Mouse (Mus musculus) lung, adult 18-20 months (tissue): ENCODE results near the gene Cmtm2b.
A peak's percentile ranks its signal among the peaks of the same experiment; 100 is the strongest.

ENCODE experiments used
- DNase-seq, 2 experiments: peaks; one replicate each; pipeline ENCODE4 v3.0.0; 2022; ENCODE audit warnings: mixed read lengths in 2 of 2

Cmtm2b gene

DNA sequence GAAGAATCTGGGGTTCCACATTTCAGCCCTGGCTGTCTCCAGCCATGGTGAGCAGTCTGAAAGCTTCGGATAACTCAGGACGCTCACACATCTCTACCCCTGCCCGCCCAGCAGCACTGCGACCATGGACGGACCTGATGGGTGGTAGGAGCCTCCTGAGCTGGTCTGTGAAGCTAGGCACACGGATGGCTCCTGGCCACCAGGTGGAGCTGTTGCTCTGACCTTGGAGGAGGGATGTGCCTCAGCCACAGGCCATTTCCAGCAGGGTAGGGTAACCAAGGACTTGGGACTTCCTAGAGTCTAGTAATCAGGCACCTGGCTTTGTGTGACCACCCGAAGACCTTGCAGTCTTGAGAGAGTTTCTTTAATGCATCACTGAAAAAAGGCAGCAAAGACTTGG is 21.9 kb downstream of the Cmtm2b start:
- DNase-seq = peak; percentile 82 to 87

GRCm38 (mm10) chr8:104344622-104345021 is 22.6 kb downstream of the Cmtm2b start:
- DNase-seq = no peak

GRCm38 (mm10) chr8:104346706-104347105 is 24.7 kb downstream of the Cmtm2b start:
- no peak for DNase-seq

DNA sequence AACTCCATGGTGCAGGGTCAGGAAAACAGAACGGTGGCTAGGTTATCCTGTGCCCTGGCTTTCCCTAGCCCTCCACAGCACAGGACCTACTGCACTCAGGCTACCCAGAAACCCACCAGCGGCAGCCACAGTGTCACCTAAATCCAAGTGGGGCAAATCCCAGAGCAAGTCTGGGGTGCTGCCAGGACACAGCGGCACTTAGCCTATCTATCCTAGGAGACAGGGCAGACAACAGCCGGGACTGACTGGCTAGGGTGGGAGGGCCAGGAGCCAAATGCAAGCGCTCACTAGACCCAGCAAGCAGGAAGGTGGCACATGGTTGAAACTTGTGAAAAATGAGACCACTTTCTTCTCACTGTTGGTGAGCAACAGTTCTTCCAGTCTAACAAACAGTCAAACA is 26.9 kb downstream of the Cmtm2b start:
- DNase-seq = no peak

- no peak for DNase-seq
Observed at GRCm38 (mm10) chr8:104350047-104350446, 28.0 kb downstream of the Cmtm2b start.

GRCm38 (mm10) chr8:104353186-104353585 is 31.2 kb downstream of the Cmtm2b start:
- no peak for DNase-seq

DNA sequence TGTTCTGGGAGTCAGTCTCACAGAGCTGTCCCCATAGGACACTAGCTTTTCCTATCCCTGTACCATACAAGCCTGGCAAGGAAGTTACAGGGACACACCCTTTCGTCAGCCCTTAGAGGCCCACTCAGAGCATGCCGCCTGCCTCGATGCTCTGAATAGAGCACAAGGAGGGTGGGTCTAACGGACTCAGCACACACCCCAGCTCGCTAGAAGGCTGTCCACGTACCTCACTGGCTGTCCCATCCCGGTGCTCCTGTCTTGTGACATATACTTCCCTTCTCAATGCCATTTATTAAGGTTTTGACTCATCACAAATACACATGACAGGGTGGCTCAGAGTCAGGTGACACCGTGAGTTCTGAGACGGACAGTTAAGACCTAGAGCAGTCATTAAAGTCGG is 32.5 kb downstream of the Cmtm2b start:
- no peak for DNase-seq

DNA sequence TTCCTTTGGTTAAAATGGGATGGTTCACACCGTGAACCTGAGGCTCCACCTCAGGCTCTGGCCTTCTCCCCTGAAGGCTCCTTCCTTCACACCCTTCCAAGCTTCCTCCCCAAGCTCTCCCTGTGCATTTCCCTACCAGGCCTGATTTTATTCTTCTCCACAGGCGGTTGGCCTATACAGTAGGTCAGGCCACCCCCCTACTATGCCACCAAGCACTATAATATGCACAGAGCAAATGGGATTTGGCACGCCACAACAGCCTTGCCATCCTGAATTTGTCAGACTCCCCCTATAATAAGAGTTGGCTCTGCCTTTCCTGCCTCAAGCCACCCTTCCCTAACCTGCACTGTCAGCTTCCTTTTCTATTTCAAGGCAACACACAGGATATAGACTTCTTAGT is 36.6 kb downstream of the Cmtm2b start:
- DNase-seq = no peak

DNA sequence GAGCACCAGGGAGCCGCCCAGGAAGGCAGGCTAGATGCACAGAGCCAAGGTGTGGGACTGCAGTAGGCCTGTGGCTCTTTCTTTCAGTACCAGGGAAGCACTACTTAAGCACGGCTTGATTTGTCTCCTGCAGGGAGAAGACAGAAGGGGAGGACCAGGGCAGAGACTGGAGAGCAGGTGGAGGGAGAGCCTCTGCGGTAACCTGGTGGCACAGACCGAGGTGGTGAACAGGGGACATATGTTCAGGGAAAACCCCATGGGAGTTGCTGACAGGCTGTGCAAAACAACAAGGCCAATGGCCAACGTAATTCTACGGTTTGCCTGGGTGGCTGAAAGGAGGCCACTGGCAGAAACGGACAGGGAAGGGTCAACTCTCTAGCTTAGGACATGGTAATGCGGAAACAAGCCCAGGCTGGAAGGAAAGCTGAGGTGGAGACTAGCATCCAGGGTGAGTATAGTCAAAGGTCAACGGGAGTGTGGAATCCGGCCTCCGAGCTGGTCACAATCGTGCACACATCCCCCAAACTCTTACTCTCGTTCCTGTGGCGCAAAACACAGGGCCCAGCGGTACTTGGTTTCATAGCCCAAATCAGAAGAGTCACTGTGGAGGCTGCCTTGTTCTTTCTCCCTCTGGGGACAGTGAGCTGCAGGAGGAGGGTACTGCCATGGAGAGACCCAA is 37.9 kb downstream of the Cmtm2b start:
- DNase-seq = no peak

- no peak for DNase-seq
Observed at GRCm38 (mm10) chr8:104365695-104366094, 43.7 kb downstream of the Cmtm2b start.

DNA sequence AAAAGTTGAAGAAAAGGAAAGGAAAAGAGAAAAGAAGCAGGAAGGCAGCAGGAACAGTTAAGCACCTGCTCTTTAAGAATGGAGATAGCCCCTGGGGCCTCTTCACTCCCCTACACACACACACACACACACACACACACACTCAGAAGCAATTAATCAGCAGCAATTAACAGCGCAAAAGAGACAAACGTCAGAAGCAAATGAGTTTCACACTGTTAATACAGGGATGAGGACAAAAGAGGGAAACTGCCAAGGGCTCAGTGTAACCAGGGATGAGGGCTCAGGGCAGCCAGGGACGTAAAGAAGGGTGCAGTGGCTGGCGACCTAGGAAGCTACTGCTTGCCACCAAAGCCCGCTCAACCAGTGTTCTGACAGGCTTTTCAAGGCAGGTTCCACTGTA is 45.4 kb downstream of the Cmtm2b start:
- DNase-seq = no peak

- DNase-seq = no peak
Observed at GRCm38 (mm10) chr8:104369591-104369990, 47.6 kb downstream of the Cmtm2b start.

DNA sequence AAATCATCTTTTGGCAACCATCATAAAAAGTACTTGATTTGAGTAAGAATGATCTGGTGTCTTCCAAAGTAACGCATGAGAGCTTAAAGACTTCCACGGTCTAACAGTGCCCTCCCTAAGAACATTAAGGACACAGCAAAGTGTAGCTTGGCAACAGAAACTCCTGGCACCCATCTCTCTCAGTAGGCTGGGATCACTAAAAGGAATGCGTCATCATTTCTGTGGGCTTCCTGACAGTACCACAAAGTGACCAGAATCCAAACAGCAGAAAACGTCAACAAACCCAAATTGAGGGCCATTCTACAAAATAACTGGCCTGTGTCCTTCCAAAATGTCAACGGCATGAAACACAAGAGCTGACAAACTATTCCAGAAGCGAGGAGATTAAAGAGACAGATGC is 48.0 kb downstream of the Cmtm2b start:
- no peak for DNase-seq

DNA sequence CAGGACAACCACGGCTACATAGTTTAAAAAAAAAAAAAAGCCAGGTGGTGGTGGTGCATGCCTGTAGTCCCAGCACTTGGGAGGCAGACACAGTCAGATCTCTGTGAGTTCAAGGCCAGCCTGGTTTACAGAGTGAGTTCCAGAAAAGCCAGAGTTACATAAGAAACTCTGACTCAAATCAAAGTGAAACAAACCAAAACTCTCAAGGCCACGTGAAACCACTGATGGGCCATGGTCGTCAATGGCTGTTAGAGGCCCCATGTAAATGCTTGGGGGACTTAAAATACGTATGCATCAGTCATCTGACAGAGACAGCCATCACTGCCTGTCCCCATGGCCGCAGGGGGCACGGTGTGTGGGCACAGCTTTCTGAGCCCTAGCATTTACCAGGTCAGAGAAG is 49.1 kb downstream of the Cmtm2b start:
- no peak for DNase-seq

- peak; percentile 53 to 72 for DNase-seq
Observed at GRCm38 (mm10) chr8:104373779-104374178, 51.7 kb downstream of the Cmtm2b start.

DNA sequence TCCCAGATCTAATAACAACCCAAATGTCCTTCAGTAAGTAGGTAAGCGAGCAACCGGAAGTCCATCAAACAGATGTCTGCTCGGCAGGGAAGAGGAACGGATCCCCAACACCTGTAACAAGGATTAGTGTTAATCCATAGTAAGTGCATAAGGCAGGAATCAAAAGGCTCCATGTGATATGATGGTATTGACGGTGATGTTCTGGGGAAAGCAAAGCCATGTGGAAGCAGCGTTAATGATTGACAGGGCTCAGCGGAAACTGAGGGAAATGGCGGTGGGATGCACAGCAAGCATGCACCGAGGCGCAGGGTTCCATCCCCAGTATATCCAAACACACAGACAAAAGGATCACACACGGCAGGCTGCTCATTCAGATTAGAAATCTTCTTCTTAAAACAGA is 52.2 kb downstream of the Cmtm2b start:
- DNase-seq = no peak

- DNase-seq = peak; percentile 64 to 78
Observed at GRCm38 (mm10) chr8:104374864-104375846, 53.1 kb downstream of the Cmtm2b start.

DNA sequence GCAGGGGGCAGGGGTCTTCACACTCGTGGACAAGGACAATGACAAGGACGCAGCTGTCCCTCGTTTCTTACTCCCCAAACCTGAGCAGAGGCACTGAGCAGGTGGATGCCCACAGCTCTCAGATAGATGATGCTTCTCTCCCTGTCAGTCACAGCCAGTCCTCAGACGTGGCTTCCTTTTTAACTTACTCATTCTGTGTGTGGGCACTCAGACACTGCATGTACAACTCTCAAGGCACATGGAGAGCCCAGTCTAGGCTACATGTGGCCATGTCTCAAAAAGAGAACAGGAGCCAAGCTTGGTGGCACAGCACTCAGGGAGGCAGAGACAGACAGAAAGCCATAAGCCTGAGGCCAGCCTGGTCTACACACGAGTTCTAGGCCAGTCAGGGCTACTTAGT is 53.9 kb downstream of the Cmtm2b start:
- DNase-seq = no peak

DNA sequence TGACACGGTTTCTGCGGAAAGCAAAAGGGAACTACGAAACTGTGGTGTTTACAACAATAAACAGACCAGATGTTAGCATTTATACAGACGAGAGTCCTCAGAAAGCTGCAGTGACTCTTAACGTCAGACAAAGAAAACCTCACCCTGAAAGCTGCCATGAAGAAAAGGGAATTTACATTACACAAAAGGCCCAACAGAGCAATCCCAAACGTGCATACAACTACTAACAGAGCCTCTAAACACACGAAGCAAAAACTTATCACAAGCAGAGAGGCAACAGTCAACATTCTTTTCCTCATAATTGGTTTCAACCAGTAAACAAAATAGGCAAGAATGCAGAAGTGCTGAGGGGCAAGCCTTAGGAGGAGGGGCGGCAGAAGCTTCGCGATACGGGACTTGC is 54.6 kb downstream of the Cmtm2b start:
- DNase-seq = no peak

- DNase-seq = no peak
Observed at GRCm38 (mm10) chr8:104379301-104379836, 57.3 kb downstream of the Cmtm2b start.

DNA sequence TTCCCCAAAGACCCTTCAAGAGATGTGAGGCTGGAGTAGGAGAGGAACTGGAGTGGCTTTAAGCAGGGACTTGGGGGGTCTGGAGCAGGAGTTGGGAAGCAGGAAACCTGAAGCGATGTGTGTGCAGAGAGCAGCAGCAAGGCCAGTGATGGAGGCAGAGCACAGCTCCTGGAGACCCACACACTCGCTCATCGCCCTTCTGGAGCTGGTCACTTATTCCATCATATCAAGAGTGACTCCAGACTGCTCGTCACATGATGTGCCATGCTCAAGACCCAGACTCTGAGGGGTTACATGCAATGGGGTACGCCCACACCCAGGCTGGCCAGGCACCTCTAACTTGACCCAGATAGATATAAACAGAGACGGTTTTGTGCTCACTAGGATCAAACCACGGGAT is 58.2 kb downstream of the Cmtm2b start:
- DNase-seq = no peak
